Mouse (Mus musculus) liver, adult 2 months (tissue): ENCODE data around the gene Sox8.

ENCODE experiments used
- CTCF ChIP-seq: fragments of 200-500 bp; IDR thresholded peaks from 2 replicates; pipeline ENCODE4 v1.5.1; 2011; ENCODE audit warnings: low read depth, low read length, control low read depth
- POLR2A ChIP-seq: fragments of 200-500 bp; IDR thresholded peaks from 2 replicates; pipeline ENCODE4 v1.6.1; 2011; ENCODE audit warnings: low read length, control low read depth; ENCODE audit not compliant: insufficient read depth; ENCODE audit errors: extremely low read depth

DNA sequence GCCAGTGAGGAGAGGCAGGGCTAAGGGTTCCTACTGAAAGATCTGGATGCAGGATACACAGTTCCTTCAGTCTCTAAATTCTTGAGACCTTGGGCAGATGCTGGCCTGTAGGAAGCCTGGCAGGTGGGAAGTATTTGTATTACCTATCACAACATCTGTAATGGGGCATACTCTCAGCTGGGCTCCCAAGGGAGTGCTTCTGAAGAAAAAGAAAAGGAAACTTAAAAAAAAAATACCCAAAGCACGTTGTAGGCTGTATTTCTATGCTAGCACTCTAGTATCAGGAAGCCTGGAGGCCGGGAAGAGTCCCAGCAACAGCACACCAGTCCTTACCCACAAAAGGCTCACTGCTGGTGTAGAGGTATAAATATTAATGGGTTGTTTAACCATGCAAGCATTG, 7.2 kb upstream of the Sox8 start:
- no peak for TF ChIP-seq CTCF
- no peak for TF ChIP-seq POLR2A
